Mouse (Mus musculus) layer of hippocampus, postnatal 36 days (tissue): ENCODE data around the gene Olfr18. TPM values are rescaled to one million over a fixed set of nuclear protein-coding genes. Genes with fewer than 3 reads are reported as not detected.
A peak's percentile ranks its signal among the peaks of the same experiment; 100 is the strongest.
"Not testable (repeated sequence)": the region's sequence is repeated elsewhere in the genome, so short reads cannot be mapped to it uniquely, and the experiment has no call there.

ENCODE experiments used
- DNase-seq, 2 experiments: peaks; one replicate each; pipeline ENCODE4 v3.0.0; 2022
- total RNA-seq, 2 experiments: library from RNA; stranded (reverse); gene quantifications; 2 replicates each; pipeline ENCODE4 v1.2.3; 2021

The Olfr18 gene
- not detected for total RNA-seq

GRCm38 (mm10) chr9:20335994-20336393, at the start of gene Olfr18:
Gene Olfr18, minus strand, starts transcription at chr9:20336094.
- no peak for DNase-seq

DNA sequence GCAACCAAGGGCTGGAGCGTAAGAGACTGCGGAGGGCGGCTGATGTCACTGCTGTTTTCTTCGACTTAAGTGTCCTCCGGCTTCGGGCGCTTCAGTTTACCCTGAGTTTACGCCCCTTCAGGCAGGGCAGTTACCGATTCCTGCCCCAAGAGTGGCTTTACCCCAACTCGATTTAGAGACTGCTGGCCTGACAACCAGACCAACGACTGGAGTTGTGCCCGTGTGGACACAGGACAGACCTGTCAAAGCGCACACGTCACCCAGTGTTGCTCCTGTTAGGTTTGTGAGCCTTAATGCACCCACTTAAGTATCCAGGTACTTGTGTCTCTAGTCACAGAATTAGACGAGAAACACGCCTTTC, 49.4 kb upstream of the Olfr18 start:
- peak in 1 of 2 experiments; percentile 1 for DNase-seq

GRCm38 (mm10) chr9:20384532-20385342, 48.8 kb upstream of the Olfr18 start, which contains the start of gene Zfp560:
Gene Zfp560, minus strand, starts transcription at chr9:20385177.
- DNase-seq, result peak; percentile 86 to 90

DNA sequence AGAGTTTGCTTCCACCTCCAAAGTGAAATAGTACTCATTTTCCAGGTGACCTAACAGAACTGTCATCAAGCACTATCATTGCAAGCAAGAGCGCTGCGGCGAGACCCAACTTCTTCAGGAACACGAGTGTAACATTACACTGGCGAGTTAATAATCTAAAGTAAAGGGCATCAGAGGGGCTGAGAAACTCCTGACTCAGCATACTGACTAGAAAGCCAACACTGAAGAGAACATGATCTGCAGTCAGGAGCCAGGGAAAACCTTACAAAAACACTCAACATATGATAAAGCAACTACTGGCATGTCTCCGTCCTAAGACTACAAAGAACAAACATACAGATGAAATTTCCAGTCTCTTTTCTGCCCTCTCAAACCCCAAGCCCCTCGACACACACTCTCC, 47.8 kb upstream of the Olfr18 start:
- no peak for DNase-seq

DNA sequence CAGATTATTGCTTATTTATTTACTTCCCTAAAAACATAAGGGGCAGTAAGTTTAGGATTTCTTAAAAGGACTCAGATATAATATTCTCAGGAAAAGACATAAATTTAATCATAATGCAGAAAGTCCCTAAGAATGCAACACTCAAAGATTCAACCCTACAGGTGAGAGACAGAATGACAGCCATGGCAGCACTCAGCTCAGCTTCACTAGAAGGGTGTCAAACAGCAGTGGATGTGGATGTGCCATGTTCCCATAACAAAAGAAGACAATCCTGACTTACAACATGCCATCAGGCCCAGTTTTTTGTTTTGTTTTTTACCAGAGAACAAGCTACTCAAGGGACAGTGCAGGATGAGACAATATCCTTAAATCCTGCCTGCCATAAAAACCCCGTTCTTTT, 38.8 kb upstream of the Olfr18 start:
- no peak for DNase-seq

- no peak for DNase-seq
Measured at GRCm38 (mm10) chr9:20367311-20367710, 31.4 kb upstream of the Olfr18 start.

DNA sequence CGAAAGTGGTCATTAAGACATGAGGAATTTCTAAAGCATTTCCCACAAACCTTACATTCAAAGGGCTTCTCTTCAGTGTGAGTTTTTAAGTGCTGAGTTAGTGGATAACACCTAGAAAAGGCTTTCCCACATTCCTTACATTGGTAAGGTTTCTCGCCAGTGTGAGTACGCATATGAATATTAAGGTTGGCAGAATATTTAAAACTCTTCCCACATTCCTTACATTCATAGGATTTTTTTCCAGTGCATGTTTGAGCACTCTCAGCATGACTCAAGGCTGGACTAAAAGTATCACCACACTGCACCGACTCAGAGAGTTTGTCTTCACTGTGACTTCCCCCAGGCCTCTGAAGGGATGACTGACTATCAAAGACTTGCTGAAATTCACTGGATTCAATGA, 12.6 kb upstream of the Olfr18 start:
- no peak for DNase-seq

DNA sequence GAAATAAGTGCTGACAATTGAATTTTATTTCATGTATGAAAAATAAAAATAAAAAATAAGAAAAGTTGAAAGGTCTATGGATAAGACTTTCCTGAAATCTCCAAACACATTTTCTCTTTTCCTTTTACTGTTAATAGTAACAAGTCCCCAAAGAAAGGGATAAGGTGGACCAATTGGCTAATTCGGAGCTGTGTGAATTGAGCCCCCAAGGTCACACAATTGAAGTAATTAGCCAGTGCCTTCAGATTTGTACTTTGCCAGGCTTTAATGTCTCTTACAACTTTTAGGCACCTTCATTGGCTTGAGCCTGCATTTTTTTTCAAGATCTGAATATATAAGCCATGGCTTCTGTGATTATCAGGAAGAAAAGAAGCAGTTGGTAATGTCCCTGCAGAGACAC, 37.7 kb downstream of the Olfr18 start, which contains the start of gene Olfr873:
Olfr873 (plus strand) TSS at position 301 of the 400 bp plus-strand sequence.
- DNase-seq, result no peak

- DNase-seq, result not testable (repeated sequence)
Measured at GRCm38 (mm10) chr9:20295562-20295961, 40.3 kb downstream of the Olfr18 start.

DNA sequence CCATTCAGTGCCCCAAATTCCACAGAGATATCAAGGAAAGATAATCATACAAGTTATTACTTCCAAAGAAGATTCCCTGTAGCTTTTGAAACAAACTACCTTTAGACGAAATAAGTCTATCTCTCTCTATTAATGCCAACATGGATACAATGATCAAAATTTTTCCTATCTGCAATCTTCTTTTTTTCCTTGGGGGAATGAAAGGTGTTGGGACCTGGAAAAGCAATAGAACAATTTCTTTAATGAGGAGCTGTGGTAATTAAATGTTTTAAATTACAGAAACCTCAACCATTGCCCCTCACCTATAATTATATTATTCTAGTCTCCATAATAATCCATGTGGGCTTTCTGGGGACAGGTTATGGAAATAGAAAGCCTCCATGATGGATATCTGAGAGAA, 53.8 kb downstream of the Olfr18 start, which contains the start of gene Olfr39:
Olfr39 (plus strand) TSS at position 301 of the 400 bp plus-strand sequence.
- DNase-seq, result no peak

Other genes with a start within 250 kb of the Olfr18 start
- gene Olfr868, start 237.5 kb downstream of the Olfr18 start, total RNA-seq, result not detected
- not detected for gene Olfr869, start 207.1 kb downstream of the Olfr18 start, total RNA-seq
- not detected for gene Olfr870, start 162.0 kb downstream of the Olfr18 start, total RNA-seq
- gene Olfr871, start 123.9 kb downstream of the Olfr18 start, total RNA-seq, result not detected
- not detected for gene Olfr872, start 99.0 kb downstream of the Olfr18 start, total RNA-seq
- not detected for gene Olfr39, start 53.7 kb downstream of the Olfr18 start, total RNA-seq
- not detected for gene Olfr873, start 37.6 kb downstream of the Olfr18 start, total RNA-seq
- 10 to 100 TPM in 1 of 2 experiments, 1 to 10 TPM in 1; 9.3 to 10.9 TPM for gene Zfp560, start 49.1 kb upstream of the Olfr18 start, total RNA-seq
- gene Zfp26, start 124.1 kb upstream of the Olfr18 start, total RNA-seq, result 10 to 100 TPM; 24.2 to 28.6 TPM
- 10 to 100 TPM; 25.2 to 32.8 TPM for gene Zfp426, start 156.7 kb upstream of the Olfr18 start, total RNA-seq
- 10 to 100 TPM; 44.3 to 45.1 TPM for gene Zfp266, start 185.3 kb upstream of the Olfr18 start, total RNA-seq
- 10 to 100 TPM; 23.9 to 24.8 TPM for gene Zfp846, start 245.2 kb upstream of the Olfr18 start, total RNA-seq